Mouse (Mus musculus) liver, embryonic 14.5 days (tissue): ENCODE results near the gene Stat2.

ENCODE experiments used
- CTCF ChIP-seq: IDR thresholded peaks from 2 replicates; pipeline ENCODE4 v1.5.1; 2016; ENCODE audit warnings: antibody characterized with exemption, low read depth, control low read depth
- EP300 ChIP-seq: IDR thresholded peaks from 2 replicates; pipeline ENCODE4 v1.6.1; 2016; ENCODE audit warnings: antibody characterized with exemption, low read depth

DNA sequence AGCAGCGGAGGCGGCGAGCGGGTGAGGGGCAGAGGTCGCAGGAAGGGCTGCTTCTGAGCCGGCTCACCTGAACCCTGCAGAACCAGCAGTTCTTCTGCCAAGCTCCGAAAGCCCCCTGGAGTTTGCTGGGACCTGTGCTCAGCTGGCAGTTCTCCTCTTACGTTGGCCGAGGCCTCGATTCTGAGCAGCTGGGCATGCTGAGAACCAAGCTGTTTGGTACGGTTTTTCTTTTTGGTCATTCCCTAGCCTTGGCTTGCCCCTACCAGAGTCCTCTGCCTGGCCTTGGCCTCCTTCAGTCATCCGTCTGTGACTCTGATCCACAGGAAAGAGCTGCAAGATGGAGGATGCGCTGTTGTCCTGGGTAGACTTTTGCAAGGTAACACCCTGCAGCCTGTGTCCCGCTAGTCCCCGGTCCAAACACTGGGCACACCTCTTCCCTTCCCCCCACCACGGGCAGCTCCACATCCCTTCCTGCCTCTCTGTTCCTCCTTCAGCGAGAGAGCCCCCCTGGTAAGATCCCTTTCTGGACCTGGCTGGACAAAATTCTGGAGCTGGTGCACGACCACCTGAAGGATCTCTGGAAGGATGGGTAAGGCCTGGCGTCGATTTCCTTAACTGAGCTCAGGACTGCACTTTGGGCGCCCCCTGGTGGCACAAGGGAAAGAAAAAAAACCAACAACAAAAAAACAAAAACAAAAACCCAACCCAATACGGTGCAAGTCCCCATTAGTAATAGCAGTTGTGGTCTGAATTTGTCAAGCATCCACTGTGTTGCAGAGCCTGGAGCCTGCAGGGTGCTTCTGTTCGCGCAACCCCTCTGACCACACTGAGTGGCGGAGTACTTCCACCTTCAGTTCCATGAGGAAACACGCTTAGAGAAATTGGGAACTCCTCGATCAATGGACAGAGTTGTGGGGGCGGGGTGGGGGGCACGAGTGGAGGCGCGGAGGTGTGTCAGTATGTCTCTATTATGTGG is 13.5 kb downstream of the Stat2 start:
- TF ChIP-seq EP300 (no peak), CTCF (peak; percentile 86)
